Mouse (Mus musculus): Measurements from ENCODE around the gene Slfn4. TPM values are rescaled to one million over a fixed set of nuclear protein-coding genes. Genes with fewer than 3 reads are reported as not detected.
"Not testable (repeated sequence)": the region's sequence is repeated elsewhere in the genome, so short reads cannot be mapped to it uniquely, and the experiment has no call there.

Gene Slfn4
- polyA plus RNA-seq (2012; rRNA removed) = 1.0 and 1.1 TPM in 2 replicates

GRCm38 (mm10) chr11:83174948-83175539 lies at the start of gene Slfn4:
Gene Slfn4 (plus strand): TSS chr11:83175186.
- DNase-seq (ENCODE audit: low spot score) = no peak

GRCm38 (mm10) chr11:83125633-83126032 lies 49.4 kb upstream of the Slfn4 start:
- not testable (repeated sequence) for DNase-seq (ENCODE audit: low spot score)

- not testable (repeated sequence) for DNase-seq (ENCODE audit: low spot score)
Measured at GRCm38 (mm10) chr11:83137253-83137652, 37.7 kb upstream of the Slfn4 start.

GRCm38 (mm10) chr11:83148939-83149338 lies 26.0 kb upstream of the Slfn4 start:
- DNase-seq (ENCODE audit: low spot score) = not testable (repeated sequence)

GRCm38 (mm10) chr11:83191134-83191893 lies 16.3 kb downstream of the Slfn4 start, which contains the start of gene Slfn3:
Gene Slfn3 (plus strand): TSS chr11:83191330.
- DNase-seq (ENCODE audit: low spot score) = no peak

GRCm38 (mm10) chr11:83192001-83192400 lies 17.0 kb downstream of the Slfn4 start:
- DNase-seq (ENCODE audit: low spot score) = no peak

GRCm38 (mm10) chr11:83205002-83205401 lies 30.0 kb downstream of the Slfn4 start:
- no peak for DNase-seq (ENCODE audit: low spot score)

- no peak for DNase-seq (ENCODE audit: low spot score)
Measured at GRCm38 (mm10) chr11:83216119-83216518, 41.1 kb downstream of the Slfn4 start.

- DNase-seq (ENCODE audit: low spot score) = no peak
Measured at GRCm38 (mm10) chr11:83221328-83221877, 46.4 kb downstream of the Slfn4 start.

- no peak for DNase-seq (ENCODE audit: low spot score)
Measured at GRCm38 (mm10) chr11:83223367-83223766, 48.4 kb downstream of the Slfn4 start.

- DNase-seq (ENCODE audit: low spot score) = not testable (repeated sequence)
Measured at GRCm38 (mm10) chr11:83223793-83224192, 48.8 kb downstream of the Slfn4 start.

- no peak for DNase-seq (ENCODE audit: low spot score)
Measured at GRCm38 (mm10) chr11:83224217-83224616, 49.2 kb downstream of the Slfn4 start.

- no peak for DNase-seq (ENCODE audit: low spot score)
Measured at GRCm38 (mm10) chr11:83224750-83225149, 49.8 kb downstream of the Slfn4 start.

GRCm38 (mm10) chr11:83225371-83225960 lies 50.5 kb downstream of the Slfn4 start:
- DNase-seq (ENCODE audit: low spot score) = no peak

- no peak for DNase-seq (ENCODE audit: low spot score)
Measured at GRCm38 (mm10) chr11:83227926-83228723, 53.1 kb downstream of the Slfn4 start.

- no peak for DNase-seq (ENCODE audit: low spot score)
Measured at GRCm38 (mm10) chr11:83230966-83231365, 56.0 kb downstream of the Slfn4 start.

GRCm38 (mm10) chr11:83233621-83234020 lies 58.6 kb downstream of the Slfn4 start:
- not testable (repeated sequence) for DNase-seq (ENCODE audit: low spot score)

GRCm38 (mm10) chr11:83237390-83237789 lies 62.4 kb downstream of the Slfn4 start:
- DNase-seq (ENCODE audit: low spot score) = not testable (repeated sequence)

GRCm38 (mm10) chr11:83238389-83238788 lies 63.4 kb downstream of the Slfn4 start:
- no peak for DNase-seq (ENCODE audit: low spot score)

GRCm38 (mm10) chr11:83239811-83240210 lies 64.8 kb downstream of the Slfn4 start:
- DNase-seq (ENCODE audit: low spot score) = no peak
